Mouse (Mus musculus): ENCODE measurements around the gene Sox8. TPM values are rescaled to one million over a fixed set of nuclear protein-coding genes. Genes with fewer than 3 reads are reported as not detected.

Sox8 gene
- polyA plus RNA-seq, 1 experiment from 2014 or later: 10.7 TPM

DNA sequence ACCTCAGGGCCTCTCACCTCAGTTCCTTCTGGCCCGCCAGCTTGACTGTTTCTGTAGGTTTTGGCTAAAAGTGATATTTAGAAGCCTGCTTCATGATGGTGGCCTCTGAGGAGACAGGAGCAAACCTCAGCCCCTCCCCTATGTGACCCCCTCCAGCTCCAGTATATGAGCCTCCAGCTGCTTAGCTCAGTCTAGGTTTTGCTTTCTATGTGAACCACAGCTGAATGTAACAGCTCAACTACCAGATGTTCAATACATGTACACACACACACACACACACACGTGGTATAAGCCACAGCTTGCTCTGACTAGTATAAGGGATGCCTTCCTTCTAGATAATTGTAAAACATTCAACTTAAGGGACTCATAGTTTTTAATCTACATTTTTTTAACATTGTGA is 5.5 kb upstream of the Sox8 start:
- Histone ChIP-seq H3K27me3 (ENCODE audit: insufficient read depth, poor library complexity, severe bottlenecking) (peaks cover 53% of the 10 kb centered on the region), H3K4me1 (replicated peaks) (peaks cover 60% of the 10 kb centered on the region)
- WGBS: 73% methylated on average over 2 of the region's 2 CpGs

DNA sequence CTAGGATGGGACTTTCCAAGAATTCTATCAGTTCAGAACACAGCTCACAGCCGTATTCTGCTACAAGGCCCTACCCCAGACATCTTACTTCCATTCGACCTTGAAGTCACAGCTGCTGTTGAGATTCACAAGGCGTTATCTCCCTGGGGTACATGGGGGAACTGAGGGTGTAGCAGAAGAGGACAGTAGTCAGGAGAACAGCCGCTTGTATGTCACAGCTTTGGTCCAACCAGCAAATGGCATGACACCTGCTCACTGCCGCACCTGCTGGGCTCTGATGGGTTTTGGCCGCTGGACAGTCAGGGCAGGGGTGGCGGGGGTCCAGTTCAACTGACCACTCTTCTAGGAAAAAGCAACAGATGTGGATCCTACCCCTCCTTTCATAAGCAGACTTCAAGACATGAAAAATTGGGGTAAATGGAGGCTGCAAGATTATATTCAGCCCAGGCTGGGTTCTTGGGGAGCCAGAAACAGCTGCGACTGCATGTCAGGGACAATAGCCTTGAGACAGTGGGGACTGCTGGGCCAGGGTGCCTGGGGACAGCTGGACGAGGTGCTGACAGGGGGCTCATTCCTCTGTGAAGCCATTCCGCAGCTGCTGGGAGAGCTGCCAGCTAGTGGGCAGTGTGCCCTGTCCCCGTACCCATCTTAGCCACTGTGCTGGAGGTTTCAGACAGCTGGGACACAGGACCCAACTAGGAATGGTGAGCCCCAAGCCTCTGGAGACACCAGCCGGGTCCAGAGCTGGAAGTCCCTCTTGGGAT is 4.9 kb upstream of the Sox8 start:
- Histone ChIP-seq H3K27ac (peak overlapping the region; percentile 45; the same call in 1 of the 2 replicates), H3K4me1 (replicated peaks) (peaks cover 62% of the 10 kb centered on the region), H3K9me3 (no peaks in the 10 kb centered on the region), H3K4me3 (no peak overlapping the region), H3K27me3 (ENCODE audit: insufficient read depth, poor library complexity, severe bottlenecking) (peaks cover 55% of the 10 kb centered on the region), H3K36me3 (no peaks in the 10 kb centered on the region)
- 76% methylated on average over 12 of the region's 12 CpGs for WGBS
- DNase-seq (ENCODE audit: low spot score): no peak

More for the DNA sequence above, 5.5 kb upstream of the Sox8 start:
- Histone ChIP-seq H3K36me3 (no peaks in the 10 kb centered on the region), H3K9me3 (no peaks in the 10 kb centered on the region), H3K27ac (no peak overlapping the region), H3K4me3 (no peak overlapping the region)
- no peak for DNase-seq (ENCODE audit: low spot score)

DNA sequence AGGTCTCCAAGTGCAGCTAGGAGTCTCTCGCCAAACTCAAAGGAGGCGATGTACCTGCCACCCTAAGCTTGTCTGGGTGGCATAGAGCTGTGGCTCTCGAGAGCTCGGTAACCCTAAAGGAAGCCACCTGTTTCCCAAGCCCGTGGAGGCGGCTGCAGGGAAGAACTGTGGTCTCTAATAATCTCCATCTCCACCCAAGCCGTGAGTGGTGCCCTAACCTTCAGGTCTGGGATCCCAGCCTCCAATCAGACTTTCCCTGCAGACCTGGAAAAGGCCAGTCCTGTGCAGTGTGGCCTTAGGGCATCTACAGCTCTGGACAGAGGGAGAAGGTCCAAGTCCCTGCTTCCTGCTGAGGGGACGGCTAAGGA is 951 bp upstream of the Sox8 start:
- Histone ChIP-seq H3K4me1 (replicated peaks) (peaks cover 68% of the 10 kb centered on the region), H3K27ac (peak overlapping the region; percentile 86), H3K4me3 (peak overlapping the region; percentile 69), H3K9me3 (no peaks in the 10 kb centered on the region), H3K36me3 (peaks cover 11% of the 10 kb centered on the region; the same call in 1 of the 2 replicates), H3K27me3 (ENCODE audit: insufficient read depth, poor library complexity, severe bottlenecking) (peaks cover 80% of the 10 kb centered on the region)
- no peak for DNase-seq (ENCODE audit: low spot score)
- 3% methylated on average over 8 of the region's 8 CpGs for WGBS

DNA sequence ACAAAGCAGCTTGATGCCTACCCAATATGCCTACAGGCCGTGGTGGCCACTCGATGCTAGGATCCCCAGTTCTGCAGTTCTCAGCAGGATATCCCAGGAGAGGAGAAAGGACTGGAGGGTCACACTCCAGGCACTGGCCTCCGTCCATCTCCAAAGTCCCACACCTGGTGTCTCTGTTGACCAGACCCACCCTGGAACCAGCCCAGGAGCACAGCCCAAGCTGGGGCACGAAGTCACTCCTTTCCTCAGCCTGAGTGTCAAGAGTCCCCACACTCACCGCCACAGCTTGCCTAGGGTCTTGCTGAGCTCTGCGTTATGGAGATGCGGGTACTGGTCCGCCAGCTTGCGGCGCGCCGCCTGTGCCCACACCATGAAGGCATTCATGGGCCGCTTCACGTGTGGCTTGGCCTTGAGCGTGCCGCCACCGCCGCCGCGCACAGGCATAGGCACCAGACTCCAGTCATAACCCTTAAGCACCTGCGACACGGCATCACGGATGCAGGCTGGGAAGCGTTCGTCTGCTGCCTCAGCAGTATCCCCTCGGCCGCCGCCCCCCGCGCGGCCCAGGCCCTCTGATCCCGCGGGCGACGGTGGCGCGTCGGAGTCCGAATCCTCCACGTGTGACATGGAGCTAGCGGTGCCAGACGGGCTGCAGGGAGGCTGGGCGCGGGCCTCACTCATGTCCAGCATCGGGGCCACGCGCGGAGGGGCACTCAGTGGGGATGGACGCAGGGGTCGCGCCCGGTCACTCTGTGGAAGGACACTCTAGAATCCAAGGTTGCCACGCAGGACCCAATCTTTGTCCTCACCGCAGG is 446 bp downstream of the Sox8 start:
- peaks cover 75% of the 10 kb centered on the region for H3K27me3 ChIP-seq (ENCODE audit: insufficient read depth, poor library complexity, severe bottlenecking)
- DNase-seq (ENCODE audit: low spot score): no peak
- peak overlapping the region; percentile 86 for H3K27ac ChIP-seq

DNA sequence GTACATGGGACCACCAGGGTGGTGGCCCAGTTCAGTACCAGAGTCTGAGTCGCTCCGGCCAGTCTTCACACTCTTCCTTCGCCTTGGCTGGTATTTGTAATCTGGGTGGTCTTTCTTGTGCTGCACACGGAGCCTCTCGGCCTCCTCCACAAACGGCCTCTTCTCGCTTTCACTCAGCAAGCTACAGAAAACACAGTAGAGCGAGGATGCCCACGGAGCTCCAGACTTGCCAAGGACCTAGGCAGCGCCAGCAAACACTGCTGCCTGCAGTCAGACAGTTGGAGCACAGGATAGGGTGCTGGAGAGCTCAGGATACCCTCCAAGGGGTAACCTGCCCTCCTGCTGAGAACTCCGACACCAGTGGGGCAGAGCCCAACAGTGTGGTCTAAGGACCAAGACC is 1.6 kb downstream of the Sox8 start:
- Histone ChIP-seq H3K27ac (peak overlapping the region; percentile 86), H3K9me3 (no peaks in the 10 kb centered on the region), H3K4me1 (replicated peaks) (peaks cover 81% of the 10 kb centered on the region), H3K4me3 (peak overlapping the region; percentile 69), H3K27me3 (ENCODE audit: insufficient read depth, poor library complexity, severe bottlenecking) (peaks cover 70% of the 10 kb centered on the region), H3K36me3 (peaks cover 11% of the 10 kb centered on the region; the same call in 1 of the 2 replicates)
- 71% methylated on average over 11 of the region's 11 CpGs for WGBS
- no peak for DNase-seq (ENCODE audit: low spot score)

More for the DNA sequence above, 446 bp downstream of the Sox8 start:
- peaks cover 11% of the 10 kb centered on the region; the same call in 1 of the 2 replicates for H3K36me3 ChIP-seq
- WGBS: 3% methylated on average over 54 of the region's 54 CpGs
- peaks cover 73% of the 10 kb centered on the region for H3K4me1 ChIP-seq (replicated peaks)
- peak overlapping the region; percentile 69 for H3K4me3 ChIP-seq
- H3K9me3 ChIP-seq: no peaks in the 10 kb centered on the region

DNA sequence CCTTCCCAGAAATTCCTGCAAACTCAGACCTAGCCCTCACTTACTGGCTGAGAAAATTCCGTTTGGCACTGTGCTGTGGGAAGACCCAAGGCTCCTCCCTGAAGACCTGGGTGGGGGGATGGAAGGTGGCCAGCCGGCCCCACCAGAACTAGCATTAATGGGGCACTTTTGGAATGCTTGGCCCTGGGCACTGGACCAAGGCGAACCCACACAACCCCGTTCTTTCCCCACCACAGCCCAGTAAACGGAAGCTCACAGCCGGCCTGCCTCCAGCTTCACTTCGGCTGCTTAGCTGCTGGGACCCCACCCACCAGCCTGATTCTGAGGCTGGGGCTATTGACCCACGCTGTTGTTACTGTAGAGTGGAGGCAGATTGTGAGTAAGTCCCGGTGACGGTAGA is 2.3 kb downstream of the Sox8 start:
- peaks cover 11% of the 10 kb centered on the region; the same call in 1 of the 2 replicates for H3K36me3 ChIP-seq
- H3K4me1 ChIP-seq (replicated peaks): peaks cover 88% of the 10 kb centered on the region
- 47% methylated on average over 10 of the region's 10 CpGs for WGBS
- H3K27me3 ChIP-seq (ENCODE audit: insufficient read depth, poor library complexity, severe bottlenecking): peaks cover 70% of the 10 kb centered on the region
- no peaks in the 10 kb centered on the region for H3K9me3 ChIP-seq
- peak overlapping the region; percentile 69 for H3K4me3 ChIP-seq
- peak overlapping the region; percentile 72 for H3K27ac ChIP-seq
- DNase-seq (ENCODE audit: low spot score): no peak

DNA sequence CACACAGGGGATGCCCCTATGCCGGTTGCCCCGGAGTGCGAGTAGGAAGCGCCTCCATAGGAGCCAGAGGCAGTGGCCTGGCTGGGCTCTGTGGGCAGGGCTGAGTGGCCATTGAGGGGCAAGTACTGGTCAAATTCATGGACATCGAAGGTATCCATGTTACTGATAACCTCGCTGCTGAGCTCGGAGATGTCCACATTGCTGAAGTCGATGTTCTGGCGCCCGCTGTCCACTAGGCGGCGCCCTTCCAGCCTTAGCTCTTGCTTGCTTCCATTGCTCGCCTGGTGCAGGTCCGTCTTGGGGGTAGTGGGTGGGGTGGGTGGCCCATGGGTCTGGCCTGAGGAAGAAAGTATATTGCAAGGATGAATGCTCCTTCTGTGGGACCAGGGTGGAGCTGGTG is 2.7 kb downstream of the Sox8 start:
- peaks cover 66% of the 10 kb centered on the region for H3K27me3 ChIP-seq (ENCODE audit: insufficient read depth, poor library complexity, severe bottlenecking)

DNA sequence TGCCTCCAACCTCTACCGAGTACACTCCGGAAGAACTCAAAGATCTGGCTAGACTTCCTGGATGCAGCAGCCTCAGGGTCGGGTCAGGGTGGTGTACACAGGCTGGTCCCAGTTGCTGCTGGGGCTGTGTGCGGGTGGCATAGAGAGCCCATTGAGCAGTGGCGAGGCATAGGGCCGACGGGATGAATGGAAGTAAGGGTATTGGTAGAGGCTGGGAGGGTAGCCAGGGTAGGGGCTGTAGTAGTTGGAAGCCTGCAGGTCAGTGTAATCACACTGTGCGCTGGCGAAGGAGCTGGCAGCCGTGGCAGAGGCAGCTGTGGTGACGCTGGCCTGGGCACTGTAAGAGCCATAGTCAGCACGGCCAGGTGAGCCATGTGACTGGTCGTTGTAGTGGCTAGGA is 3.2 kb downstream of the Sox8 start:
- Histone ChIP-seq H3K36me3 (peaks cover 11% of the 10 kb centered on the region; the same call in 1 of the 2 replicates), H3K4me3 (peak overlapping the region; percentile 69), H3K27me3 (ENCODE audit: insufficient read depth, poor library complexity, severe bottlenecking) (peaks cover 62% of the 10 kb centered on the region), H3K4me1 (replicated peaks) (peaks cover 92% of the 10 kb centered on the region), H3K9me3 (no peaks in the 10 kb centered on the region), H3K27ac (peak overlapping the region; percentile 69)
- 75% methylated on average over 13 of the region's 13 CpGs for WGBS
- no peak for DNase-seq (ENCODE audit: low spot score)

More for the DNA sequence above, 2.7 kb downstream of the Sox8 start:
- WGBS: 19% methylated on average over 14 of the region's 14 CpGs
- no peaks in the 10 kb centered on the region for H3K9me3 ChIP-seq
- peaks cover 11% of the 10 kb centered on the region; the same call in 1 of the 2 replicates for H3K36me3 ChIP-seq
- peak; percentile 80 for DNase-seq (ENCODE audit: low spot score)
- H3K4me1 ChIP-seq (replicated peaks): peaks cover 92% of the 10 kb centered on the region
- peak overlapping the region; percentile 72 for H3K27ac ChIP-seq
- peak overlapping the region; percentile 69 for H3K4me3 ChIP-seq

DNA sequence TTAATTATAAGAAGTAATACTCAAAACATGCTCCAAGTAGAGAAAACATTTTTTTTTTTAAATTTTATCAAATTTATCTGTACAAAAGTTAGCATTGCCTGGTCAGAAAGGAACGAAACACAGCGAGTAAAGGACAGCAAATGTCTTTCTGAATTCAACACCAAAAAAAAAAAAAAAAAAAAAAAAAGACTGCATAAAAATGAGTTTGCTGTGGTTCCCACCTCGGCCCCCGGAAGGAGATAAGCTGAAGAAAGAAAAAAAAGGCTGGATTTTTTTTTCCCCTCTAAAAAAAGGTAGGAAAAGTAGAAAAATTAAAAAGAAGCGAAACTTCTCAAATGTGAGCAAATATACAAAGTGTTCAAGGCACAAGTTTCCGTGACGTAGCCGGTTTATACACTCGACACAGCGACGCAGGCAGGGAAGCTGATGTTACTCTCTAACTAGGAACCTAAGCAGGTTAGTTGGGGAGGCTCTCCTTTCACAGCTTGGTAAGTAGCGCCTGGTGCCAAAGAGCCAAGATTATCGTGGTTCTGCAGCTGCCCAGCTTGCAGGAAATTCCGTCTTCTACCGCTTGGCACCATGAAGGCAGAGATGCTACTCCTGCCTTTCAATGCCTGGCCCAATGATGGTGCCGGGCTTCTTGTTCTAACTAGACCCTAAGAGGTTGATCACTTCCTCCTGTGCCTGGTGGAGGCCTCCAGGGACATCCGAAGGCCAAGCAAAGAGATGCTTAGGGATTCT is 4.5 kb downstream of the Sox8 start:
- DNase-seq (ENCODE audit: low spot score): no peak
- H3K36me3 ChIP-seq: peaks cover 11% of the 10 kb centered on the region; the same call in 1 of the 2 replicates
- peak overlapping the region; percentile 84; the same call in 1 of the 2 replicates for H3K27ac ChIP-seq
- H3K4me3 ChIP-seq: no peak overlapping the region
- WGBS: 81% methylated on average over 17 of the region's 17 CpGs
- H3K4me1 ChIP-seq (replicated peaks): peaks cover 92% of the 10 kb centered on the region
- H3K27me3 ChIP-seq (ENCODE audit: insufficient read depth, poor library complexity, severe bottlenecking): peaks cover 53% of the 10 kb centered on the region
- H3K9me3 ChIP-seq: no peaks in the 10 kb centered on the region

DNA sequence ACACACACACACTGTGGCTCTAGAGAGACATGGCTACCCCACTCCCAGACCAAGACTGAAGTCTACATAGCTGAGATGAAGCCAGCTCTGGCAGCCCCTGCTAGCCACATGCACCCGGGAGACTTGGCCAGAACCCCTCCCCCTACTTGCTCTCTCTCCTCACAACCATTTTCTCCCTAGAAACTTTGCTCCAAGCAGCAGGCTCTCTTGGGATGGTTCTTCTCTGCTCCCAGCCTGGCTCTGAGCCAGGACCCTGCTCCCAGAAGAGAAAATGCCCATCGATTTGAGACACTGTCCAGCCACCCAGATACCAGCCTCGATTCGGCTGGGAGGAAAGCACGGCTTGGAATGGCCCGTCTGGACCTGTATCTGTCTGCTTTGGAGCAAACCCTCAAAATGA is 5.2 kb downstream of the Sox8 start:
- Histone ChIP-seq H3K9me3 (no peaks in the 10 kb centered on the region), H3K36me3 (peaks cover 11% of the 10 kb centered on the region; the same call in 1 of the 2 replicates), H3K4me1 (replicated peaks) (peaks cover 92% of the 10 kb centered on the region), H3K27ac (peak overlapping the region; percentile 84), H3K27me3 (ENCODE audit: insufficient read depth, poor library complexity, severe bottlenecking) (peaks cover 54% of the 10 kb centered on the region), H3K4me3 (peak overlapping the region; percentile 28)
- DNase-seq (ENCODE audit: low spot score): no peak
- 45% methylated on average over 6 of the region's 6 CpGs for WGBS

DNA sequence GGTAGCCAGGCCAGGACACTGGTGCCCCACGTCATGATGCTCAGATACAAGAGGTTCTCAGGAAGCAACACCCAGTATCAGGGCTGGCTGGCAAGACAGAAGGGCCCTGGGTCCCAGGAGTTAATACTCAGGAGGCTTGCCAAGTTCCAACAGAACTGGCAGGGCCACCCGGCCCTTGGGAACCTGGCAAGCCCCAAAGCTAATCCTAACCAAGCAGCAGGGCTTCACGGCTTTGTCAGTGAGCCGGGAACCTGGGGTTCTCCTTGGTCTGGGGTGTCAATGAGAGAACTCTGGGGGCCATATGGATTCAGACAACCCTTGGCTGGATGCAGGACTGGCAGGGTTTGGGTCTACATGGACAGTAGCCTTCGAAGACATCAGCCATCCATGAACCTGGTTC is 6.0 kb downstream of the Sox8 start:
- H3K27me3 ChIP-seq (ENCODE audit: insufficient read depth, poor library complexity, severe bottlenecking): peaks cover 48% of the 10 kb centered on the region

More for the DNA sequence above, 6.0 kb downstream of the Sox8 start:
- Histone ChIP-seq H3K4me3 (no peak overlapping the region), H3K9me3 (no peaks in the 10 kb centered on the region), H3K36me3 (peaks cover 11% of the 10 kb centered on the region; the same call in 1 of the 2 replicates), H3K27ac (0 out of 2 replicates have a peak overlapping the region, but pooled peaks have one; percentile 17), H3K4me1 (replicated peaks) (peaks cover 92% of the 10 kb centered on the region)
- 95% methylated on average over 5 of the region's 5 CpGs for WGBS
- DNase-seq (ENCODE audit: low spot score): no peak
